Mouse (Mus musculus) urinary bladder, postnatal 4 days (tissue): ENCODE results near the gene Il4i1.

Experiments
- DNase-seq, 2 experiments: peaks; one replicate each; pipeline ENCODE4 v3.0.0; 2021 to 2022; ENCODE audit warnings: low spot score in 2 of 2

The Il4i1 gene

GRCm38 (mm10) chr7:44848561-44849415, 32.6 kb downstream of the Il4i1 start, which contains the start of the genes Akt1s1 and Tbc1d17:
Gene Akt1s1 (plus strand): TSS chr7:44848991.
Gene Tbc1d17 (minus strand): TSS chr7:44849079.
- peak; percentile 98 to 99 for DNase-seq

GRCm38 (mm10) chr7:44849416-44850111, 33.4 kb downstream of the Il4i1 start:
- DNase-seq = peak; percentile 88 to 90

GRCm38 (mm10) chr7:44850146-44850545, 34.0 kb downstream of the Il4i1 start:
- peak; percentile 73 to 78 for DNase-seq

GRCm38 (mm10) chr7:44850789-44851624, 34.8 kb downstream of the Il4i1 start:
- DNase-seq = no peak

- no peak for DNase-seq
These were observed 35.5 kb downstream of the Il4i1 start for GRCm38 (mm10) chr7:44851625-44852234.

GRCm38 (mm10) chr7:44852259-44853027, 36.3 kb downstream of the Il4i1 start:
- no peak for DNase-seq

GRCm38 (mm10) chr7:44853065-44853464, 36.9 kb downstream of the Il4i1 start:
- no peak for DNase-seq

GRCm38 (mm10) chr7:44853596-44854355, 37.6 kb downstream of the Il4i1 start:
- no peak for DNase-seq

GRCm38 (mm10) chr7:44854356-44855031, 38.3 kb downstream of the Il4i1 start:
- peak; percentile 83 to 85 for DNase-seq

GRCm38 (mm10) chr7:44855036-44855435, 38.8 kb downstream of the Il4i1 start:
- no peak for DNase-seq

- DNase-seq = no peak
These were observed 40.2 kb downstream of the Il4i1 start for GRCm38 (mm10) chr7:44856265-44856916.

- DNase-seq = peak; percentile 80
These were observed 40.9 kb downstream of the Il4i1 start, which contains the start of gene Pnkp for GRCm38 (mm10) chr7:44857042-44857552. Gene Pnkp (plus strand): TSS chr7:44857139.

- DNase-seq = no peak
These were observed 41.7 kb downstream of the Il4i1 start for GRCm38 (mm10) chr7:44857905-44858304.

GRCm38 (mm10) chr7:44859896-44860295, 43.7 kb downstream of the Il4i1 start:
- no peak for DNase-seq

GRCm38 (mm10) chr7:44860576-44861428, 44.6 kb downstream of the Il4i1 start:
- peak; percentile 72 to 83 for DNase-seq

- DNase-seq = peak in 1 of 2 experiments; percentile 34
These were observed 45.2 kb downstream of the Il4i1 start for GRCm38 (mm10) chr7:44861429-44861816.

GRCm38 (mm10) chr7:44862434-44862833, 46.2 kb downstream of the Il4i1 start:
- no peak for DNase-seq
